Mouse (Mus musculus) ES-Bruce4 (cell line): ENCODE results near the gene Slc35f1.

Source experiments
- CTCF ChIP-seq: IDR thresholded peaks from one replicate; pipeline ENCODE4 v1.8.1; 2011; ENCODE audit warnings: low read depth, low read length
- EP300 ChIP-seq: IDR thresholded peaks from 2 replicates; pipeline ENCODE4 v1.6.1; 2011; ENCODE audit warnings: low read depth, low read length; ENCODE audit not compliant: insufficient read depth
- POLR2A ChIP-seq: IDR thresholded peaks from one replicate; pipeline ENCODE4 v1.8.1; 2011; ENCODE audit warnings: low read length; ENCODE audit not compliant: insufficient read depth

DNA sequence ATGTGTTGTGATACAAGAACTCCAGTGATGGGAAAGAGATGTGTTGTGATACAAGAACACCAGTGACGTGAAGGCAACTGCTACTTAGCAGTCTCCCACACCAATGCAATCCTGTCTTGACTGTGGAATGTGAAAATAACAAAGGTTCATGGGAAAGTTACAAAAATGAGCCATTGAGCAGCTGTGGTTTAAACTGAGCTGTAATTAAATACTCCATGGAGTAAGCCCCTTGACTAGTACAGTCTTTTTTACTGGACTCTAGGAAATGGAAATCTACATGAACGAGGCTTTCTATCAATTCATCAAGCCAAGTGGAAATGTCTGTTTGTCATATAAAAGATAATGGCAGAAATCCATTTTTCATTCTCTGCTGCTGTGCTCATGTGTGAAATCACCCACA lies 411.1 kb downstream of the Slc35f1 start:
- TF ChIP-seq CTCF (no peak), POLR2A (no peak), EP300 (no peak)
